Mouse (Mus musculus) liver, embryonic 15.5 days (tissue): ENCODE results near the gene Tmem218. TPM values are rescaled to one million over a fixed set of nuclear protein-coding genes. Genes with fewer than 3 reads are reported as not detected.

ENCODE experiments used
- ATAC-seq: fragments of 200-750 bp; cut with Nextera tagmentation; 2 replicates; pipeline ENCODE4 v1.8.0; 2017; ENCODE audit warnings: moderate number of reproducible peaks, mild to moderate bottlenecking, moderate library complexity; ENCODE audit not compliant: insufficient read depth
- H3K27ac ChIP-seq: fragments of 300-500 bp; sonication (generic); replicated peaks from 2 replicates; pipeline ENCODE4 v1.5.1; 2015; ENCODE audit warnings: mild to moderate bottlenecking, inconsistent platforms
- H3K27me3 ChIP-seq: fragments of 300-500 bp; sonication (generic); 2 replicates; pipeline ENCODE4 v1.6.1; 2015; ENCODE audit warnings: mild to moderate bottlenecking, inconsistent platforms
- H3K36me3 ChIP-seq: fragments of 300-500 bp; sonication (generic); replicated peaks from 2 replicates; pipeline ENCODE4 v1.6.1; 2015; ENCODE audit warnings: moderate library complexity, mild to moderate bottlenecking, inconsistent platforms
- H3K4me1 ChIP-seq: fragments of 300-500 bp; sonication (generic); replicated peaks from 2 replicates; pipeline ENCODE4 v1.6.1; 2015; ENCODE audit warnings: inconsistent platforms
- H3K4me2 ChIP-seq: fragments of 300-500 bp; sonication (generic); 2 replicates; pipeline ENCODE4 v1.6.1; 2015; ENCODE audit warnings: moderate library complexity, mild to moderate bottlenecking, inconsistent platforms
- H3K4me3 ChIP-seq: fragments of 300-500 bp; sonication (generic); replicated peaks from 2 replicates; pipeline ENCODE4 v1.5.1; 2015; ENCODE audit warnings: mild to moderate bottlenecking, inconsistent platforms
- H3K9ac ChIP-seq: fragments of 300-500 bp; sonication (generic); 2 replicates; pipeline ENCODE4 v1.6.1; 2015; ENCODE audit warnings: moderate library complexity, mild to moderate bottlenecking, inconsistent platforms
- H3K9me3 ChIP-seq: fragments of 300-500 bp; sonication (generic); replicated peaks from 2 replicates; pipeline ENCODE4 v1.6.1; 2016; ENCODE audit warnings: inconsistent platforms
- WGBS: fragments of 180-500 bp; shearing (Covaris S2); methylation state at CpG from one replicate; pipeline ENCODE4 v1.1.7; 2015; ENCODE audit warnings: mixed read lengths; ENCODE audit not compliant: insufficient replicate concordance; 5-methylcytosine and 5-hydroxymethylcytosine counted together
- polyA plus RNA-seq: library from polyadenylated mRNA; unstranded; fragments of >200 nt; fragmentation: Nextera tagmentation; extraction: Ambion mirVana; gene quantifications from 2 replicates; pipeline ENCODE4 v1.2.1, GENCODE M21; 2015

The Tmem218 gene
- polyA plus RNA-seq, 1 experiment from 2014 or later = 3.5 TPM

- no peak overlapping the region for H3K9ac ChIP-seq
- H3K4me1 ChIP-seq = no peaks in the 10 kb centered on the region
- H3K9me3 ChIP-seq = no peaks in the 10 kb centered on the region
- ATAC-seq = no peak
- no peak overlapping the region for H3K4me3 ChIP-seq
- 63% methylated on average over 22 of the region's 22 CpGs for WGBS
- H3K27me3 ChIP-seq = no peaks in the 10 kb centered on the region
- no peaks in the 10 kb centered on the region for H3K36me3 ChIP-seq
- no peak overlapping the region for H3K4me2 ChIP-seq
- H3K27ac ChIP-seq = no peak overlapping the region
Observed at GRCm38 (mm10) chr9:37232201-37233195, 24.5 kb downstream of the Tmem218 start.

- Histone ChIP-seq H3K27ac (no peak overlapping the region), H3K4me3 (no peak overlapping the region), H3K9ac (no peak overlapping the region), H3K4me2 (no peak overlapping the region), H3K4me1 (no peaks in the 10 kb centered on the region), H3K27me3 (no peaks in the 10 kb centered on the region), H3K36me3 (no peaks in the 10 kb centered on the region), H3K9me3 (no peaks in the 10 kb centered on the region)
- 40% methylated on average over 4 of the region's 4 CpGs for WGBS
- no peak for ATAC-seq
Observed at GRCm38 (mm10) chr9:37235951-37236737, 28.1 kb downstream of the Tmem218 start.

- no peak overlapping the region for H3K27ac ChIP-seq
- no peaks in the 10 kb centered on the region for H3K36me3 ChIP-seq
- no peak overlapping the region for H3K9ac ChIP-seq
- H3K4me3 ChIP-seq = no peak overlapping the region
- no peaks in the 10 kb centered on the region for H3K27me3 ChIP-seq
- 50% methylated on average over 3 of the region's 3 CpGs for WGBS
- no peak overlapping the region for H3K4me2 ChIP-seq
- no peaks in the 10 kb centered on the region for H3K4me1 ChIP-seq
- ATAC-seq = no peak
- no peaks in the 10 kb centered on the region for H3K9me3 ChIP-seq
Observed at GRCm38 (mm10) chr9:37242764-37243163, 34.7 kb downstream of the Tmem218 start.

GRCm38 (mm10) chr9:37244600-37244999 is 36.6 kb downstream of the Tmem218 start:
- H3K36me3 ChIP-seq = no peaks in the 10 kb centered on the region
- no peaks in the 10 kb centered on the region for H3K4me1 ChIP-seq
- H3K9ac ChIP-seq = no peak overlapping the region
- no peaks in the 10 kb centered on the region for H3K27me3 ChIP-seq
- H3K4me3 ChIP-seq = no peak overlapping the region
- H3K27ac ChIP-seq = no peak overlapping the region
- no peak for ATAC-seq
- H3K4me2 ChIP-seq = no peak overlapping the region
- WGBS = 68% methylated on average over 1 of the region's 1 CpGs
- H3K9me3 ChIP-seq = no peaks in the 10 kb centered on the region

- H3K4me1 ChIP-seq = no peaks in the 10 kb centered on the region
- 61% methylated on average over 2 of the region's 2 CpGs for WGBS
- no peak overlapping the region for H3K9ac ChIP-seq
- no peaks in the 10 kb centered on the region for H3K36me3 ChIP-seq
- H3K4me2 ChIP-seq = no peak overlapping the region
- H3K27me3 ChIP-seq = no peaks in the 10 kb centered on the region
- no peak overlapping the region for H3K27ac ChIP-seq
- ATAC-seq = no peak
- no peaks in the 10 kb centered on the region for H3K9me3 ChIP-seq
- no peak overlapping the region for H3K4me3 ChIP-seq
Observed at GRCm38 (mm10) chr9:37245404-37245803, 37.4 kb downstream of the Tmem218 start.

- Histone ChIP-seq H3K9ac (no peak overlapping the region), H3K4me3 (no peak overlapping the region), H3K4me2 (no peak overlapping the region), H3K27me3 (no peaks in the 10 kb centered on the region), H3K9me3 (no peaks in the 10 kb centered on the region), H3K4me1 (no peaks in the 10 kb centered on the region), H3K36me3 (no peaks in the 10 kb centered on the region), H3K27ac (no peak overlapping the region)
- WGBS = 61% methylated on average over 1 of the region's 1 CpGs
- no peak for ATAC-seq
Observed at GRCm38 (mm10) chr9:37245810-37246209, 37.8 kb downstream of the Tmem218 start.

- Histone ChIP-seq H3K4me1 (no peaks in the 10 kb centered on the region), H3K27me3 (no peaks in the 10 kb centered on the region), H3K9ac (no peak overlapping the region), H3K27ac (0 out of 2 replicates have a peak overlapping the region, but pooled peaks have one; percentile 9), H3K4me3 (no peak overlapping the region), H3K9me3 (no peaks in the 10 kb centered on the region), H3K36me3 (no peaks in the 10 kb centered on the region), H3K4me2 (no peak overlapping the region)
- no peak for ATAC-seq
Observed at GRCm38 (mm10) chr9:37247429-37247828, 39.4 kb downstream of the Tmem218 start.

GRCm38 (mm10) chr9:37248381-37248906 is 40.4 kb downstream of the Tmem218 start:
- Histone ChIP-seq H3K4me1 (no peaks in the 10 kb centered on the region), H3K36me3 (no peaks in the 10 kb centered on the region), H3K27ac (no peak overlapping the region), H3K9ac (no peak overlapping the region), H3K27me3 (no peaks in the 10 kb centered on the region), H3K9me3 (no peaks in the 10 kb centered on the region), H3K4me3 (no peak overlapping the region), H3K4me2 (no peak overlapping the region)
- 51% methylated on average over 3 of the region's 3 CpGs for WGBS
- ATAC-seq = no peak

- no peak for ATAC-seq
- H3K4me3 ChIP-seq = no peak overlapping the region
- 68% methylated on average over 3 of the region's 3 CpGs for WGBS
- no peak overlapping the region for H3K9ac ChIP-seq
- H3K4me1 ChIP-seq = no peaks in the 10 kb centered on the region; the same call in 1 of the 2 replicates
- H3K27ac ChIP-seq = no peak overlapping the region
- no peaks in the 10 kb centered on the region for H3K9me3 ChIP-seq
- peaks cover 7% of the 10 kb centered on the region for H3K27me3 ChIP-seq
- no peak overlapping the region for H3K4me2 ChIP-seq
- H3K36me3 ChIP-seq = no peaks in the 10 kb centered on the region
Observed at GRCm38 (mm10) chr9:37249976-37250375, 42.0 kb downstream of the Tmem218 start.

- no peak overlapping the region for H3K27ac ChIP-seq
- no peaks in the 10 kb centered on the region for H3K9me3 ChIP-seq
- H3K4me2 ChIP-seq = no peak overlapping the region
- no peak overlapping the region for H3K4me3 ChIP-seq
- H3K4me1 ChIP-seq = peaks cover 6% of the 10 kb centered on the region
- H3K36me3 ChIP-seq = no peaks in the 10 kb centered on the region
- 56% methylated on average over 6 of the region's 6 CpGs for WGBS
- no peak for ATAC-seq
- H3K9ac ChIP-seq = no peak overlapping the region
- H3K27me3 ChIP-seq = peaks cover 13% of the 10 kb centered on the region
Observed at GRCm38 (mm10) chr9:37250631-37251030, 42.6 kb downstream of the Tmem218 start.

GRCm38 (mm10) chr9:37254531-37255110 is 46.6 kb downstream of the Tmem218 start:
- H3K4me3 ChIP-seq = peak overlapping the region; percentile 51
- 21% methylated on average over 6 of the region's 6 CpGs for WGBS
- no peak for ATAC-seq
- H3K36me3 ChIP-seq = no peaks in the 10 kb centered on the region
- H3K9me3 ChIP-seq = no peaks in the 10 kb centered on the region
- H3K4me1 ChIP-seq = peaks cover 7% of the 10 kb centered on the region
- no peak overlapping the region for H3K27ac ChIP-seq
- H3K9ac ChIP-seq = 0 out of 2 replicates have a peak overlapping the region, but pooled peaks have one; percentile 15
- H3K4me2 ChIP-seq = peak overlapping the region; percentile 70
- H3K27me3 ChIP-seq = peaks cover 16% of the 10 kb centered on the region
